Mouse (Mus musculus) lung, embryonic 14.5 days (tissue): Measurements from ENCODE around the gene Cd27. TPM values are rescaled to one million over a fixed set of nuclear protein-coding genes. Genes with fewer than 3 reads are reported as not detected.

Source experiments
- ATAC-seq: fragments of 200-750 bp; cut with Nextera tagmentation; 2 replicates; pipeline ENCODE4 v1.8.0; 2017; ENCODE audit warnings: mild to moderate bottlenecking, moderate TSS enrichment, moderate library complexity; ENCODE audit not compliant: insufficient read depth
- DNase-seq: peaks from one replicate; pipeline ENCODE4 v3.0.0-alpha.2; 2015
- H3K27ac ChIP-seq: fragments of 300-500 bp; sonication (generic); 2 replicates; pipeline ENCODE4 v1.5.1; 2014; ENCODE audit warnings: low read depth, mild to moderate bottlenecking, moderate library complexity
- H3K27me3 ChIP-seq: fragments of 300-500 bp; sonication (generic); 2 replicates; pipeline ENCODE4 v1.6.1; 2014; ENCODE audit warnings: low read length, control low read depth; ENCODE audit not compliant: insufficient read depth
- H3K36me3 ChIP-seq: fragments of 300-500 bp; sonication (generic); 2 replicates; pipeline ENCODE4 v1.6.1; 2014; ENCODE audit warnings: control low read depth; ENCODE audit not compliant: insufficient read depth
- H3K4me1 ChIP-seq: fragments of 300-500 bp; sonication (generic); 2 replicates; pipeline ENCODE4 v1.6.1; 2014; ENCODE audit warnings: antibody characterized with exemption, control low read depth; ENCODE audit not compliant: insufficient read depth
- H3K4me2 ChIP-seq: fragments of 300-500 bp; sonication (generic); 2 replicates; pipeline ENCODE4 v1.6.1; 2014; ENCODE audit warnings: mild to moderate bottlenecking
- H3K4me3 ChIP-seq: fragments of 300-500 bp; sonication (generic); 2 replicates; pipeline ENCODE4 v1.5.1; 2014; ENCODE audit warnings: low read depth, low read length
- H3K9ac ChIP-seq: fragments of 300-500 bp; sonication (generic); 2 replicates; pipeline ENCODE4 v1.6.1; 2014
- H3K9me3 ChIP-seq: fragments of 300-500 bp; sonication (generic); 2 replicates; pipeline ENCODE4 v1.6.1; 2016; ENCODE audit warnings: low read depth, low read length, control low read depth
- CTCF ChIP-seq: IDR thresholded peaks from 2 replicates; pipeline ENCODE4 v1.5.1; 2016; ENCODE audit warnings: antibody characterized with exemption, low read depth
- WGBS: fragments of 180-500 bp; shearing (Covaris S2); extraction: QIAGEN DNeasy Blood & Tissue Kit; methylation state at CpG from one replicate; pipeline ENCODE4 v1.1.7; 2014; 5-methylcytosine and 5-hydroxymethylcytosine counted together
- microRNA-seq: library from miRNA; unstranded; fragments of <30 nt; microRNA quantifications from one replicate; pipeline ENCODE4, GENCODE M21; 2016; ENCODE audit warnings: borderline number of aligned reads
- polyA plus RNA-seq: library from polyadenylated mRNA; unstranded; fragments of >200 nt; fragmentation: Nextera tagmentation; extraction: Ambion mirVana; gene quantifications from 2 replicates; pipeline ENCODE4 v1.2.1, GENCODE M21; 2014

Gene Cd27
- polyA plus RNA-seq, 1 experiment from 2014 or later, result 2.0 TPM

DNA sequence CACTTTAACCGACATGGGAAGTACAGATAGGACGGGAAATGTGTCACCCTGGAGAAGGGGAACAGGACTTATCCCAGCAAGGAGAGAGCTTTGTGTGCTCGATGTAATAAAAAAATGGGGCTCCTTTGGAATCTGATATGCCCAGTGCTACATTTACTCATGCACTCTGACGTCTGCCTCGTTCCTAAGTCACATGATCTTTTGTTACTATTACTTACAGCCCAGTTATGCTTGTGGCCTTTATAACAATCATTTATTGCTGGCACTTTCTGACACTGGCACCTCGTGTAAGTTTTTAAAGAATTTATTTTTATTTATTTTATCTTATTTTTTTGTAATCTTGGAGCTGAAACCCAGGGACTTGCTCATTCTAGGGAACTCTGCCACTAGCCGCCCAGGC lies 43.4 kb downstream of the Cd27 start:
- H3K9ac ChIP-seq, result no peak overlapping the region; the same call in 1 of the 2 replicates
- DNase-seq (no peak), ATAC-seq (no peak)
- H3K27ac ChIP-seq, result no peak overlapping the region
- no peaks in the 10 kb centered on the region for H3K27me3 ChIP-seq
- peak overlapping the region; percentile 71 for H3K4me3 ChIP-seq
- no peaks in the 10 kb centered on the region for H3K9me3 ChIP-seq
- no peak for TF ChIP-seq CTCF
- peak overlapping the region; percentile 78 for H3K4me2 ChIP-seq
- WGBS, result 59% methylated on average over 7 of the region's 7 CpGs
- peaks cover 37% of the 10 kb centered on the region for H3K36me3 ChIP-seq
- peaks cover 6% of the 10 kb centered on the region; the same call in 1 of the 2 replicates for H3K4me1 ChIP-seq

DNA sequence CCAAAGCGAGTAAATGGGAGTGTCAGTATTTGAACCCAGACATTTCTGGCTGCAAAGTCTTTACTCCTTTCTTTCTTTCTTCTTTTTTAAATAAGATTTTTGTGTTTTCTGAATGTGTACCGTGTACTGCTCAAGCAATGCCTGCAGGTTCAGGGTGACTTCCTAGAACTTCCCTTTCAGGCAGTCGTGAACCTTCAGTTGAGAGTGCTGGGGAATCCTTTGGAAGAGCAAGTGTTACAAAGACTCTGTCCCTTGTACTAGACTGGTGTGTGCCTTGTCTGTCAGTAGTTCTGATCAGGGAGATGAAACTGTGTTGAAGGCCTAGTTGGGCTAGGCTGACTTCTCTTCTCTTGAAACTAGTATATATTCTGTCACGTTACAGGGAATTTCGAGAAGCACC lies 44.0 kb downstream of the Cd27 start:
- Histone ChIP-seq H3K4me2 (peak overlapping the region; percentile 78), H3K4me3 (peak overlapping the region; percentile 71), H3K36me3 (peaks cover 42% of the 10 kb centered on the region), H3K9me3 (no peaks in the 10 kb centered on the region), H3K4me1 (peaks cover 6% of the 10 kb centered on the region; the same call in 1 of the 2 replicates), H3K27me3 (no peaks in the 10 kb centered on the region), H3K9ac (peak overlapping the region; percentile 84), H3K27ac (peak overlapping the region; percentile 100)
- 31% methylated on average over 5 of the region's 5 CpGs for WGBS
- DNase-seq (no peak), ATAC-seq (no peak)
- no peak for TF ChIP-seq CTCF

DNA sequence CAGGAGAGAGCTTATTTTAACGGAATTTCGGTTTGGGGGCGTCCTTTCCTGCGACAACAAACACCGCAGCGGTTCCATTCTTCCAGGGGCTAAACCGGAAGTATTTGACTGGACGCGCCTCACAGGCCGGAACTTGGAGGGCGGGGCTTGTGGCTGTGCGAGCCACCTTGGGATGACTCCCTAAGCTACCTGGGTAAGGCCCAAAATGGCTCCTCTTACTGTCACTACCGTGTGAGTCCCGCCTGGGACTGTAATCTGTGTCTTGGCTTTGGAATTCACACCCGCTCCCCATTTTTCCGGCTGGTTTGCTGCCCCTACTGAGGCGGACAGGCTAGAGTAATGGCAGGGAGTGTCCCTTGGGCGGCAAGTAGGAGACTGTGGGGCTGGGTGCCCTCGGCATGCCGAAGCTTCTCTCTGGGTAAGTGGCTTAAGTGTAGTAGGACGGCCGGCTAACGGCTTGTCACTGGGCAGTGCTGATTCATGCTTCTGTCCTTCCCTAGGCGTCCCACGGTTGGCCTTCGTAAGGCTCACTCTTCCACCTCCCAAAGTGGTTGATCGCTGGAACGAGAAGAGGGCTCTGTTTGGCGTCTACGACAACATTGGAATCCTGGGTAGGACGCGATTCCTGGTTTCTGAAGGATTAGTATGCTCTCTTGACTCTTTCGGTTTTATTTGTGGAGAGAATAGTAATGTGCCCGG lies 44.6 kb downstream of the Cd27 start:
- peaks cover 49% of the 10 kb centered on the region for H3K36me3 ChIP-seq
- peaks cover 6% of the 10 kb centered on the region; the same call in 1 of the 2 replicates for H3K4me1 ChIP-seq
- H3K9me3 ChIP-seq, result no peaks in the 10 kb centered on the region
- peak overlapping the region; percentile 78 for H3K4me2 ChIP-seq
- TF ChIP-seq CTCF, result no peak
- H3K9ac ChIP-seq, result peak overlapping the region; percentile 84
- H3K27me3 ChIP-seq, result no peaks in the 10 kb centered on the region
- peak; percentile 97 for DNase-seq
- peak; percentile 93 for ATAC-seq
- H3K4me3 ChIP-seq, result peak overlapping the region; percentile 71
- under 1% methylated on average over 34 of the region's 34 CpGs for WGBS
- peak overlapping the region; percentile 100 for H3K27ac ChIP-seq

DNA sequence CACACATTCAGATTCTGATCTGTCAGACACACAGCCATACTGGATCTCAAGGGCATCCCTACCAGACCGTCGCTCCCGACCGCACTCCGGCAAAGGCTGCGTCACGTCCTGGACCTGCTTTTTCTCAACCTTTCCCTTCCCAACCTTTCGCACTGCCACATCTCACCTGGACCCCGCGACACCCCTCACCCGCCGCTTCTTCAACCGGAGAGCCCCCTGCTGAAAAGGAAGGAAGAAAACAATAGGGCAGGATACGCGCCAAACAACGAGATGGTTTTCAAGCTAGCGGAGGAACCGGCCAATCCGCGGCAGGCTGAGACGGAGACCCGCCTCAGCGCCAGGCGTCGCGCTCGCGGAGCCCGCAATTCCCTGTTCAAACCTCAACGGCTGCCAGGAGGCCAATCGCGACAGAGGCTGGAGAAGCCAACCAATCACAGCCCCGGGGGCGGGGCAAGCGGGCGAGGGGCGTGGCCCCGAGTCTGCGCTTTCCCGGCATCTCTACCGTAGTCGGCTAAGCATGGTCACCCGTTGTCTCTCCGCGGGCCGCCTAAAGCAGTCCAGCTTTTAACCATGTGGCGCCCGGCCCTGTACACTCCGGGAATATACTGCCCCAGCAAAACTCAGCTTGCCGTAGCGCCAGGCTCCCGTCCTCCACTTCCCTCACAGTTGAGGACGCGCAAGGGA lies 45.3 kb downstream of the Cd27 start, which contains the start of the genes Ncapd2 and Mrpl51:
Gene Ncapd2, minus strand, starts transcription at position 370 of the 684 bp plus-strand sequence.
Gene Mrpl51, plus strand, starts transcription at position 470 of the 684 bp plus-strand sequence.
- DNase-seq (peak; percentile 99), ATAC-seq (peak; percentile 96)
- peaks cover 56% of the 10 kb centered on the region for H3K36me3 ChIP-seq
- H3K9ac ChIP-seq, result peak within 1 kb of the TSS; percentile 84
- no peaks in the 10 kb centered on the region for H3K27me3 ChIP-seq
- WGBS, result under 1% methylated on average over 54 of the region's 54 CpGs
- no peak; the same call in none of the 2 replicates for TF ChIP-seq CTCF
- H3K4me3 ChIP-seq, result peak within 1 kb of the TSS; percentile 71
- H3K9me3 ChIP-seq, result no peaks in the 10 kb centered on the region
- H3K4me2 ChIP-seq, result peak within 1 kb of the TSS; percentile 78
- peak within 1 kb of the TSS; percentile 100 for H3K27ac ChIP-seq
- H3K4me1 ChIP-seq, result peaks cover 6% of the 10 kb centered on the region; the same call in 1 of the 2 replicates

DNA sequence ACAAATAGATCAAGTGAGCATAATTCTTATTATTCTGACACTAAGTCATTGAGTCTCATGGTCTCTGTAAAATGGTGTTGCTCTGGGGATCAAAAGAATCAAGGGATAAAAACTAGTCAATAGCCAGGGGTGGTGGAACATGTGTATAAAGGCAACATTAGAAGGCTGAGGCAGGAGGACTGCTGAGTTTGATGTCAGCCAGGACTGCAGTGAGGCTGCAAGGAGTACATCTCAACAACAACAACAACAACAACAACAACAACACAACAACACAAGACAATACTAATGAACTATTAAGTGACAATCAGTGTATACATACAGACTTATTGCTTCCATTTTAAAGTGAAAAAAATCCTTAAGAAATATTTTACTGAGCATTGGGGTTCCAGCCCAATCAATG lies 46.0 kb downstream of the Cd27 start:
- H3K4me2 ChIP-seq, result peak overlapping the region; percentile 78
- H3K9ac ChIP-seq, result peak overlapping the region; percentile 84
- no peaks in the 10 kb centered on the region for H3K9me3 ChIP-seq
- peaks cover 6% of the 10 kb centered on the region; the same call in 1 of the 2 replicates for H3K4me1 ChIP-seq
- DNase-seq (peak; percentile 37), ATAC-seq (no peak)
- peak overlapping the region; percentile 100 for H3K27ac ChIP-seq
- peaks cover 62% of the 10 kb centered on the region for H3K36me3 ChIP-seq
- no peak for TF ChIP-seq CTCF
- no peaks in the 10 kb centered on the region for H3K27me3 ChIP-seq
- peak overlapping the region; percentile 71 for H3K4me3 ChIP-seq

DNA sequence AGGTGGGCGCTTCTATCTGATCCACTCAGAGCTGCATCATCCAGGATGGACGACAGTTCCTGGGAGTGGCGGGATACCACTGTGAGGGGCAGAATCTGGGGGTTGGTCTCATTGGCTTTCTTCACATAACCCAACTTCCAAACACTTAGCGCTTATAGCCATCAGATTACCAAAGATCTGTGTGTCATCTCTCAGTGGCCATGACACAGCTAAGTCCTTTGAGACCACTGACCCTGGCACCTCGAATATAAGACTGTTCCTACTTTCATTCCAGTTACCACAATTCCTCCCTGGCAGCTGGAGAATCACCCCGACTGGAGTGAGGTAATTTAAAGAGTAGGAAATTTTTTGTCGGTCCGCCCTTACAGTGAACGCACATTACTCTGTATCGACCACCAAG lies 50.6 kb downstream of the Cd27 start:
- Histone ChIP-seq H3K36me3 (peaks cover 83% of the 10 kb centered on the region), H3K4me1 (peaks cover 4% of the 10 kb centered on the region; the same call in 1 of the 2 replicates), H3K4me3 (no peak overlapping the region), H3K9ac (no peak overlapping the region), H3K27me3 (no peaks in the 10 kb centered on the region), H3K9me3 (no peaks in the 10 kb centered on the region), H3K27ac (no peak overlapping the region), H3K4me2 (no peak overlapping the region)
- no peak for TF ChIP-seq CTCF
- DNase-seq (no peak), ATAC-seq (no peak)
- 91% methylated on average over 10 of the region's 10 CpGs for WGBS

Small RNAs within 50 kb of the gene (microRNA-seq; reads per million reads assigned to microRNA genes)
- gene Mir3098 (1.2 reads per million), gene Mir8113 (not detected)

Other genes with a start within 250 kb of the Cd27 start
- gene Pianp, start 240.3 kb downstream of the Cd27 start, polyA plus RNA-seq, result 0.39 and 0.59 TPM in 2 replicates
- gene Zfp384, start 227.9 kb downstream of the Cd27 start, polyA plus RNA-seq, result 13.2 and 14.8 TPM in 2 replicates
- 97.9 and 101 TPM in 2 replicates for gene Ing4, start 197.2 kb downstream of the Cd27 start, polyA plus RNA-seq
- gene Acrbp, start 187.3 kb downstream of the Cd27 start, polyA plus RNA-seq, result 13.6 TPM in 2 replicates
- gene Lpar5, start 169.1 kb downstream of the Cd27 start, polyA plus RNA-seq, result 0.31 and 0.49 TPM in 2 replicates
- 82.5 and 92.4 TPM in 2 replicates for gene Chd4, start 141.0 kb downstream of the Cd27 start, polyA plus RNA-seq
- gene Nop2, start 105.1 kb downstream of the Cd27 start, polyA plus RNA-seq, result 58.5 and 70.6 TPM in 2 replicates
- gene Iffo1, start 91.8 kb downstream of the Cd27 start, polyA plus RNA-seq, result 6.0 and 6.2 TPM in 2 replicates
- gene Gapdh, start 70.5 kb downstream of the Cd27 start, polyA plus RNA-seq, result 1,954 TPM in 2 replicates
- gene Ncapd2, start 45.3 kb downstream of the Cd27 start, polyA plus RNA-seq, result 151 and 167 TPM in 2 replicates
- 202 and 205 TPM in 2 replicates for gene Mrpl51, start 45.2 kb downstream of the Cd27 start, polyA plus RNA-seq
- gene Vamp1, start 21.5 kb downstream of the Cd27 start, polyA plus RNA-seq, result 2.4 and 2.6 TPM in 2 replicates
- 4.3 and 5.4 TPM in 2 replicates for gene Tapbpl, start 5.2 kb downstream of the Cd27 start, polyA plus RNA-seq
- 0.24 and 0.32 TPM in 2 replicates for gene Tuba3a, start 49.0 kb upstream of the Cd27 start, polyA plus RNA-seq
- 73.7 and 81.7 TPM in 2 replicates for gene Ltbr, start 76.9 kb upstream of the Cd27 start, polyA plus RNA-seq
- gene Scnn1a, start 83.6 kb upstream of the Cd27 start, polyA plus RNA-seq, result 1.8 and 2.2 TPM in 2 replicates
- 82.5 and 83.3 TPM in 2 replicates for gene Tnfrsf1a, start 112.4 kb upstream of the Cd27 start, polyA plus RNA-seq
- 0.22 and 0.51 TPM in 2 replicates for gene Plekhg6, start 143.8 kb upstream of the Cd27 start, polyA plus RNA-seq